Mouse (Mus musculus): ENCODE results near the gene Nfic. TPM values are rescaled to one million over a fixed set of nuclear protein-coding genes. Genes with fewer than 3 reads are reported as not detected.
A peak's percentile ranks its signal among the peaks of the same experiment; 100 is the strongest.

The Nfic gene
- polyA plus RNA-seq, 1 experiment from 2014 or later, result 29.2 TPM

- Histone ChIP-seq H3K4me1 (replicated peaks; ENCODE audit: control insufficient read depth, insufficient read depth, low read length) (no peaks in the 10 kb centered on the region), H3K9me3 (ENCODE audit: control insufficient read depth) (no peaks in the 10 kb centered on the region), H3K9ac (ENCODE audit: low read depth, low read length) (no peak overlapping the region), H3K4me2 (replicated peaks; ENCODE audit: low read depth) (peak overlapping the region; percentile 72), H3K4me3 (ENCODE audit: low read depth, low read length) (0 out of 2 replicates have a peak overlapping the region, but pooled peaks have one; percentile 11), H3K27me3 (replicated peaks; ENCODE audit: control insufficient read depth, insufficient read depth, low read length) (peaks cover 19% of the 10 kb centered on the region), H3K36me3 (ENCODE audit: control insufficient read depth, insufficient read depth) (peaks cover 7% of the 10 kb centered on the region; the same call in 1 of the 2 replicates), H3K27ac (ENCODE audit: low read depth, low read length) (no peak overlapping the region)
- no peak for TF ChIP-seq CTCF (IDR thresholded peaks at IDR 0.05; ENCODE audit: low read depth)
- ATAC-seq, result no peak
- WGBS, result 13% methylated on average over 25 of the region's 25 CpGs
Measured at GRCm38 (mm10) chr10:81424246-81425051, 31.0 kb downstream of the Nfic start.

GRCm38 (mm10) chr10:81423476-81424245, 31.8 kb downstream of the Nfic start:
- 73% methylated on average over 4 of the region's 4 CpGs for WGBS
- no peak for TF ChIP-seq CTCF (IDR thresholded peaks at IDR 0.05; ENCODE audit: low read depth)
- no peak overlapping the region for H3K9ac ChIP-seq (ENCODE audit: low read depth, low read length)
- H3K4me3 ChIP-seq (ENCODE audit: low read depth, low read length), result no peak overlapping the region
- H3K27me3 ChIP-seq (replicated peaks; ENCODE audit: control insufficient read depth, insufficient read depth, low read length), result peaks cover 19% of the 10 kb centered on the region
- no peak overlapping the region for H3K27ac ChIP-seq (ENCODE audit: low read depth, low read length)
- H3K9me3 ChIP-seq (ENCODE audit: control insufficient read depth), result no peaks in the 10 kb centered on the region
- H3K4me1 ChIP-seq (replicated peaks; ENCODE audit: control insufficient read depth, insufficient read depth, low read length), result no peaks in the 10 kb centered on the region
- H3K4me2 ChIP-seq (replicated peaks; ENCODE audit: low read depth), result peak overlapping the region; percentile 72
- no peak for ATAC-seq
- peaks cover 7% of the 10 kb centered on the region; the same call in 1 of the 2 replicates for H3K36me3 ChIP-seq (ENCODE audit: control insufficient read depth, insufficient read depth)

GRCm38 (mm10) chr10:81422661-81423217, 32.7 kb downstream of the Nfic start:
- WGBS, result 89% methylated on average over 3 of the region's 3 CpGs
- no peak for ATAC-seq
- no peak overlapping the region for H3K9ac ChIP-seq (ENCODE audit: low read depth, low read length)
- TF ChIP-seq CTCF (IDR thresholded peaks at IDR 0.05; ENCODE audit: low read depth), result no peak
- no peak overlapping the region for H3K4me2 ChIP-seq (replicated peaks; ENCODE audit: low read depth)
- H3K27ac ChIP-seq (ENCODE audit: low read depth, low read length), result no peak overlapping the region
- peaks cover 19% of the 10 kb centered on the region for H3K27me3 ChIP-seq (replicated peaks; ENCODE audit: control insufficient read depth, insufficient read depth, low read length)
- H3K4me1 ChIP-seq (replicated peaks; ENCODE audit: control insufficient read depth, insufficient read depth, low read length), result no peaks in the 10 kb centered on the region
- no peaks in the 10 kb centered on the region for H3K9me3 ChIP-seq (ENCODE audit: control insufficient read depth)
- H3K36me3 ChIP-seq (ENCODE audit: control insufficient read depth, insufficient read depth), result peaks cover 7% of the 10 kb centered on the region; the same call in 1 of the 2 replicates
- H3K4me3 ChIP-seq (ENCODE audit: low read depth, low read length), result no peak overlapping the region

- Histone ChIP-seq H3K4me1 (replicated peaks; ENCODE audit: control insufficient read depth, insufficient read depth, low read length) (no peaks in the 10 kb centered on the region), H3K27ac (ENCODE audit: low read depth, low read length) (no peak overlapping the region), H3K9me3 (ENCODE audit: control insufficient read depth) (no peaks in the 10 kb centered on the region), H3K4me3 (ENCODE audit: low read depth, low read length) (no peak overlapping the region), H3K27me3 (replicated peaks; ENCODE audit: control insufficient read depth, insufficient read depth, low read length) (peaks cover 17% of the 10 kb centered on the region), H3K9ac (ENCODE audit: low read depth, low read length) (no peak overlapping the region), H3K4me2 (replicated peaks; ENCODE audit: low read depth) (no peak overlapping the region), H3K36me3 (ENCODE audit: control insufficient read depth, insufficient read depth) (peaks cover 7% of the 10 kb centered on the region; the same call in 1 of the 2 replicates)
- TF ChIP-seq CTCF (IDR thresholded peaks at IDR 0.05; ENCODE audit: low read depth), result no peak
- no peak for ATAC-seq
- WGBS, result 72% methylated on average over 6 of the region's 6 CpGs
Measured at GRCm38 (mm10) chr10:81422191-81422590, 33.2 kb downstream of the Nfic start.

- Histone ChIP-seq H3K4me2 (replicated peaks; ENCODE audit: low read depth) (no peak overlapping the region), H3K9ac (ENCODE audit: low read depth, low read length) (no peak overlapping the region), H3K27me3 (replicated peaks; ENCODE audit: control insufficient read depth, insufficient read depth, low read length) (peaks cover 16% of the 10 kb centered on the region), H3K27ac (ENCODE audit: low read depth, low read length) (no peak overlapping the region), H3K4me1 (replicated peaks; ENCODE audit: control insufficient read depth, insufficient read depth, low read length) (no peaks in the 10 kb centered on the region), H3K9me3 (ENCODE audit: control insufficient read depth) (no peaks in the 10 kb centered on the region), H3K36me3 (ENCODE audit: control insufficient read depth, insufficient read depth) (peaks cover 7% of the 10 kb centered on the region; the same call in 1 of the 2 replicates), H3K4me3 (ENCODE audit: low read depth, low read length) (no peak overlapping the region)
- WGBS, result 75% methylated on average over 5 of the region's 5 CpGs
- no peak for ATAC-seq
- no peak for TF ChIP-seq CTCF (IDR thresholded peaks at IDR 0.05; ENCODE audit: low read depth)
Measured at GRCm38 (mm10) chr10:81421797-81422100, 33.7 kb downstream of the Nfic start.
